Mouse (Mus musculus) CH12.LX (cell line): ENCODE results near the gene Nsg2.

Source experiments
- CTCF ChIP-seq, 2 experiments: IDR thresholded peaks in 1 of 2; conservative IDR thresholded peaks in 1 of 2; 2 replicates each; pipeline ENCODE4 v1.5.1; 2011 to 2012; ENCODE audit warnings: low read depth in 2 of 2, low read length in 2 of 2, improper control_type of control experiment in 1 of 2, inconsistent platforms in 1 of 2, mild to moderate bottlenecking in 1 of 2, moderate library complexity in 1 of 2
- GABPA ChIP-seq: IDR thresholded peaks from 2 replicates; pipeline ENCODE4 v1.6.1; 2012; ENCODE audit warnings: low read depth, low read length, improper control_type of control experiment, inconsistent platforms; ENCODE audit not compliant: insufficient replicate concordance
- MAFK ChIP-seq: IDR thresholded peaks from 2 replicates; pipeline ENCODE4 v1.6.1; 2011; ENCODE audit warnings: low read length, improper control_type of control experiment; ENCODE audit not compliant: insufficient replicate concordance
- MAX ChIP-seq: IDR thresholded peaks from 2 replicates; pipeline ENCODE4 v1.6.1; 2011; ENCODE audit warnings: low read length, improper control_type of control experiment
- MYC ChIP-seq: IDR thresholded peaks from 2 replicates; pipeline ENCODE4 v1.6.1; 2011; ENCODE audit warnings: low read depth, mild to moderate bottlenecking, improper control_type of control experiment, low read length
- NELFE ChIP-seq: IDR thresholded peaks from 2 replicates; pipeline ENCODE4 v1.6.1; 2011; ENCODE audit warnings: low read depth, low read length, improper control_type of control experiment
- POLR2A ChIP-seq: IDR thresholded peaks from 2 replicates; pipeline ENCODE4 v1.6.1; 2011; ENCODE audit warnings: low read depth, mild to moderate bottlenecking, improper control_type of control experiment, low read length
- POLR2AphosphoS2 ChIP-seq: IDR thresholded peaks from 2 replicates; pipeline ENCODE4 v1.6.1; 2011; ENCODE audit warnings: low read depth, low read length, improper control_type of control experiment
- TCF12 ChIP-seq: IDR thresholded peaks from 2 replicates; pipeline ENCODE4 v1.6.1; 2014; ENCODE audit warnings: low read depth, mild to moderate bottlenecking, inconsistent platforms, low read length, improper control_type of control experiment
- USF1 ChIP-seq: IDR thresholded peaks from 2 replicates; pipeline ENCODE4 v1.6.1; 2014; ENCODE audit warnings: low read depth, mild to moderate bottlenecking, inconsistent platforms, low read length, improper control_type of control experiment
- ZNF384 ChIP-seq: IDR thresholded peaks from 2 replicates; pipeline ENCODE4 v1.6.1; 2012; ENCODE audit warnings: low read depth, low read length, improper control_type of control experiment, inconsistent platforms

- TF ChIP-seq ZNF384 (no peak), CTCF (conservative IDR thresholded peaks at IDR 0.05 in 1 of 2, IDR thresholded peaks at IDR 0.05 in 1 of 2; ENCODE audit: low read depth in 2 of 2, low read length in 2 of 2) (no peak), TCF12 (no peak), POLR2AphosphoS2 (no peak; the same call in 1 of the 2 replicates), NELFE (no peak; the same call in 1 of the 2 replicates), MAX (peak; percentile 46; the same call in 1 of the 2 replicates), GABPA (no peak), MAFK (0 out of 2 replicates have a peak, but pooled peaks have one; percentile 8), USF1 (no peak), MYC (no peak), POLR2A (no peak)
Measured at GRCm38 (mm10) chr11:32011867-32012603, 11.8 kb downstream of the Nsg2 start.
